Mouse (Mus musculus) bone marrow macrophage, adult 2 months (primary cell): ENCODE data around the gene Ttll5.

ENCODE experiments used
- CTCF ChIP-seq: IDR thresholded peaks from 2 replicates; pipeline ENCODE4 v1.5.1; 2012; ENCODE audit warnings: low read depth, mild to moderate bottlenecking, low read length, moderate library complexity
- POLR2A ChIP-seq: IDR thresholded peaks from 2 replicates; pipeline ENCODE4 v1.6.1; 2012; ENCODE audit warnings: mild to moderate bottlenecking, low read depth, low read length, borderline replicate concordance

GRCm38 (mm10) chr12:86107645-86108044 is 283.2 kb downstream of the Ttll5 start:
- TF ChIP-seq CTCF = no peak
- no peak for TF ChIP-seq POLR2A
